Mouse (Mus musculus): Measurements from ENCODE around the gene Atxn7l1. TPM values are rescaled to one million over a fixed set of nuclear protein-coding genes. Genes with fewer than 3 reads are reported as not detected.

Gene Atxn7l1
- total RNA-seq (2021), result 10 to 100 TPM; 25.4 to 26.8 TPM
- long read RNA-seq, experiment 1, transcript Atxn7l1-203 (4 exons, 1,675 nt), result major isoform, 6 of 8 reads
- long read RNA-seq, experiment 1, partial matches to known transcripts, result 0 of 8 reads
- long read RNA-seq, experiment 1, other reads (novel, unspliced or antisense), result 0 of 8 reads
- long read RNA-seq, experiment 2, partial matches to known transcripts, result 2 of 6 reads
- long read RNA-seq, experiment 2, other reads (novel, unspliced or antisense), result 1 of 6 reads

DNA sequence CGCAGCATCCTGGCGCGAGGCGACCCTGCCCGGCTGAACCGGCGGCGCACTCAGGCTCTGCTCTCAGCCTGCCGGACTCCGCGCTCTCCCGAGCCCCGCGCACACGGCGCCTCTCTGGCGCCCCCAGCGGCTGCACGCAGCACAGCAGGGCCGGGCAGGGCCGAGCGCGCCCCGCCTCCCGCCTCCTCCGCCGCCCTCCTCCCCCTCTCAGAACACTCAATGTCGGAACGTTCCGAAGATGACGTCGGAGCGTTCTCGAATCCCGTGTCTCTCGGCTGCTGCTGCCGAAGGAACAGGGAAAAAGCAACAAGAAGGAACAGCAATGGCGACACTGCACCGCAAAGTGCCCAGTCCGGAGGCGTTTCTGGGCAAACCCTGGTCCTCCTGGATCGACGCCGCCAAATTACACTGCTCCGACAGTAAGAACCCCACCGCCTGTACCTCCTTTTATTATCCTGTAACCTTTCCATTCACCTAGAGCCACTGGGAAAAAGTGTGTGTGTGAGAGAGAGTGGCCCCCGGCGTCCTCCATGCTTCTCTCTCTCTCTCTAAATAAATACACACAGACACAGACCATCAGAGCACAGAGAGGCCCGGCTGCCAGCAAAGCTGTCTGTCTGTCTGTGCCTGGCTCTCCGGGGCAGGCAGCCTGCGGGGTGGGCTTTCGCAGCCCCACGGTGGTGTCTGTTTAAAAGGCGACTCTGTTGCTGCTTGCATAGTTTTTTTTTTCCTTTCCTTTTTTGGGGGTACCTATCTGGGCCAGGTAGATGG, at the start of gene Atxn7l1:
Gene Atxn7l1, plus strand, starts transcription at position 197 of the 771 bp plus-strand sequence.
- DNase-seq (ENCODE audit: low spot score in 2 of 2), result peak; percentile 95

DNA sequence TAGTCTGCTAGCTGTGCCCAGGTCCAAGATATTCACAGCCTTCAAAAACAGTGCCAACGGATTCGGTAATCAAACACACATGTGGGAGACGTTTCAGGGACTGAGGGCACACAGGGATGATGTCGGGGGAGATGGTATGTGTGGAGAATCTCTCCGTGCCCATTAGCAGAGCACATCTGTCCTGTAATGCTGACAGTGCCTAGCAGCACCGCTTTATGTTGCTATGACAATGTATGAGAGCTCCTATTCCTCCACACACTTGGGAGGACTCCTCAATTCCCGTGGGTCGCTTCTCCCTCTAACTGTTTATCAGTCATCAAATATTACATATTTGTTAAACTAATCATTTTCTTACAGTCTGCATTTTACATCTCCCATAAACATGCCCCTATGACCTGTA, 45.9 kb upstream of the Atxn7l1 start:
- DNase-seq (ENCODE audit: low spot score in 2 of 2), result no peak

GRCm38 (mm10) chr12:33102342-33103115, 45.0 kb upstream of the Atxn7l1 start:
- no peak for DNase-seq (ENCODE audit: low spot score in 2 of 2)

DNA sequence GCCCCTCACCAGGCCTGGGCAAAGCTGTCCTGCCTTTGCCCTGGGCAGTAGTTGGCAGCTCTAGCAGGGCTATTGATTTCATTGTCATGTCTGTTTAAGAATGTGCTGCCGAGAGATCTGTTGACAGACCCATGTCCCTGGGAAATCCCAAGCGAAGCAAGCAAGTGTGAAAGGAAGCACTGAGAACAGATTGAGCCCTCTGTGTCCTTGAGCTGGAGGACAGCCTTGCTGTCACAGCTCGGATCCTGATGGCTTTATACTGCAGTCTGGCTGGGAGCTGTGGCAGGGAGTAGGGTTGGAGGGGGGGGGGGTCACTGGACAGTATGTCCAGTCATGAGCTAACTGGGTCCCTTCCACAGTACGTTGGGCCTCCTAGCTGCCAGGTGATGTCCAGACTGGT, 41.8 kb upstream of the Atxn7l1 start:
- DNase-seq (ENCODE audit: low spot score in 2 of 2), result no peak

GRCm38 (mm10) chr12:33106438-33107167, 40.9 kb upstream of the Atxn7l1 start:
- no peak for DNase-seq (ENCODE audit: low spot score in 2 of 2)

GRCm38 (mm10) chr12:33109531-33109930, 38.0 kb upstream of the Atxn7l1 start:
- DNase-seq (ENCODE audit: low spot score in 2 of 2), result no peak

GRCm38 (mm10) chr12:33110894-33111471, 36.5 kb upstream of the Atxn7l1 start:
- DNase-seq (ENCODE audit: low spot score in 2 of 2), result no peak

DNA sequence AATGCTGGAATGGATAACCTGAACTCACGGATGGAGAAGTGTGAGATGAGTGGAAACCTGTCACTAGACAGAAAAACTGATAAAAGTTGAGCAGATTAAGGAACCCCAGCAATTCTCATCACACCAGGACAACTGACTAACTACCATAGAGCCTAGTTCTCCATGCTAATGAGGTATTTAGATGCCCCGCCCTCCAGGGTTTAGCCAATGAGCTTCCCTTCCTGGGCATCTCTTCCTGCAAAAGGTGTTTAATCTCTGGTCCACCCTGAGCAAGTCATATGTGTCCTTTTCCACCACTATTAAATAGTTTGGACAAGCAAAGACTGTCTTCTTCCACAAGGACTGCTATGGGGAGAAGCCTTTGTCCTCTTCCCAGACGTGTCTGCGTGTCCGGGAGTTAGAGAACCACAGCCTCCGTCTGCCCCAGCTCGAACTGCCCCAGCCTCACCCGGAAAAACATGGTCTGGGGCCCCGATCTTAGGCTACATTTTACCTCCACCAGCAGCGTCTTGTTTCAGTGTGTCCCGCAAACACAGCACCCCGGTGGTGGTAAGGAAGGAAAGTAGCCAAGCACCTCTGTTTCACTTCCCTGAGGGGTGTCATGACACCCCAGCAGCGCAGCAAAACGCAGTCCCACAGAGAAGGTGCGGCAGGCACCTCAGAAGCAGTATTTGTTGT, 28.7 kb upstream of the Atxn7l1 start:
- no peak for DNase-seq (ENCODE audit: low spot score in 2 of 2)

DNA sequence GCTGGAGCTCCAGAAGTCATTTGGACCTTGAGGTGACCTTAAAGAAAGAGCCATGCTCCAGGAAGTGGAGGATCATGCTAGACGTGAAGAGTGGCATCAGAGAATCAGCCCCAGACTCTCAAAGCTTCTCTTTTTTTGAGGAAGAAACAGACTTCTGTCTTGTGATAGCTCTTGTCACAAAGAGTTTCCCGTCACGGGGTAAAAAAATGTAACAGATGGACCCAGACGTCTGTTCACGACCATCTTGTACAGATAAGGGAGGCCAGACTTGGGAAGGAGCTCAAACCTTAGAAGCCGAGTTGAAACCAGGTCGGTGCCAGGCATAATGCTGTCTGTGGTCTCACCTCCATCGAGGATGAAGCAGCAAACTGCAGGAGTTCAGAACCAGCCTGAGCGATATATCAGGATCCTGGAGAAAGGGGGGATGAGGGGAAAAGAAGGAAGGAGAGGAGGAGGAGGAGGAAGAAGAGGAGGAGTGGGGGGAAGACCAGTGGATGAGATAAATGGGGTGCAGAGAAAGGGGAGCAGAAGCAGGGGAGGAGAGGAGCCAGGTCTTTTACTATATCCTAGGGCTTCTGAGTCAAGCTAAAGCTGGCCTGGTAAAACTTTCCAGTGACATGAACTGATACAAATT, 21.8 kb upstream of the Atxn7l1 start:
- no peak for DNase-seq (ENCODE audit: low spot score in 2 of 2)

DNA sequence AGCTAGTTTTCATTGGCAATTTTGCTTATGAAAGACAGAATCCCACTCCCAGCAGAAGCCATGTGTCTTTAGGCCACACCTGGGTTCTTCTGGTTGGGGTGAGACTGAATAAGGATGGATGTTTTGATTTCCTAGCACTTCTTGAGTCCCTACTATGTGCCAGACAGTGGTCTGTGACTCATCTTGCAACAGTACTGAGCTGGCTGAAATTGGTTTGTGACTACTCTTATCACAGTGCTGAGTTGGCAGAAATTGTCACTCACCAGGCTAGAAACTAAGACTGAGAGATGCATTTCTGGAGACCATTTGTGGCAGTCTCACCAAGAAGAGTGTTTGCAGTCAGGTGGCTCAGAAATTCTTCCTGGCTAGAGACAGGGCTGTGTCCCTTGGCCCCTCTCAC, 21.2 kb upstream of the Atxn7l1 start:
- no peak for DNase-seq (ENCODE audit: low spot score in 2 of 2)

DNA sequence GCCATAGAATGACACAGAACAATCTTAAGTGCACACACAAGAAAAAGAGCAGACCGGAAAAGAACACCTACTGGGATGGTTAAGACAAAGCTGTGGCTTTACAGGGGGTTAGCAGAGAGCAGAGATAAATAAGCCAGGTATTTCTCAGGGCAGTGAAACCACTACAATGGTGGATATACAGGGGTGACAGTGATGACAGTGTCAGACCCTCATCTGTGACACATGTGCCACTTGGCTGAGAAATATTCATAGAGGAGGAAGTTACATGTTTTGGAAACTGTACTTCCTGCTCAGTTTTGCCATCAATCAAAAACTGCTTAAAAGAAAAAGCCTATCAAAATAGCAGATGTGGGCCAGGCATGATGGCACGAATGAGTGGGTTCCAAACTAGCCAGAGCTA, 19.4 kb upstream of the Atxn7l1 start:
- DNase-seq (ENCODE audit: low spot score in 2 of 2), result no peak

DNA sequence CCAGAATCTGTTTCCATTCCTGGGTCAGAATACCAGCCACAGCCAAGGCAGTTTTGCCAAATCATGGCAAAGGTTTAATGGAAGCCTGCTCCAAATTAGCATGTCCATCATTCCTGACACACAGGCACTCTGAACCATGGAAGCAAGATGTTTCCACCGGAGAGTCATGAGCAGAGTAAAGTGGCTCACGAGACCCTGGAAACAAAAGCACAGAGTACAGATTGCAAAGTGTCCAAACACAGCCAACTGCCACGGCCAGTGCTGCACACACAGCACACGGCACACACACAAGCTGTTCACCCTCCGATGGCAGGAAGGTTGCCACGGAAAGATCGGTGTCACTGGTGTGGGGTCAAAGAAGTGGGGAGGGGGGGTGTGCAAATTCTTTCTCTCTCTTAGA, 18.8 kb upstream of the Atxn7l1 start:
- no peak for DNase-seq (ENCODE audit: low spot score in 2 of 2)

DNA sequence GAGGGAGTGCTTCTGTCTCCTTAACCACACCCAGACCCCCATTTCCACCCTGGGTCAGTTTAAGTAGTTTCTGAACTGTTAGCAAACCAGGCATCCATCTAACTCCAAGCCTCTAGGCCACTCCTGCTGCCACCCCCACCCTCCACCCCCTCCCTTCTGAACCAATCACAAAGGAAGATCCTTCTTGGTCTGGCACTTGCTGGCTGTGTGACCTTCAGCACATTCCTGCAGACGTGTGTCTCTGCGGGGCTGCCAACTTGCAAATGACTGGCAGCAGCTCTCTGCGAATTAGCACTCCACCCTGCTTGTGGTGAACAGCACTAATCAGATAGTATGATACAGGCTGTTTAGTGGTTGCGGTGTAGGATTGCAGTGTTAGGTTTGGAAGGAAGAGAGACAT, 18.1 kb upstream of the Atxn7l1 start:
- DNase-seq (ENCODE audit: low spot score in 2 of 2), result no peak

GRCm38 (mm10) chr12:33130401-33130800, 17.1 kb upstream of the Atxn7l1 start:
- DNase-seq (ENCODE audit: low spot score in 2 of 2), result no peak

DNA sequence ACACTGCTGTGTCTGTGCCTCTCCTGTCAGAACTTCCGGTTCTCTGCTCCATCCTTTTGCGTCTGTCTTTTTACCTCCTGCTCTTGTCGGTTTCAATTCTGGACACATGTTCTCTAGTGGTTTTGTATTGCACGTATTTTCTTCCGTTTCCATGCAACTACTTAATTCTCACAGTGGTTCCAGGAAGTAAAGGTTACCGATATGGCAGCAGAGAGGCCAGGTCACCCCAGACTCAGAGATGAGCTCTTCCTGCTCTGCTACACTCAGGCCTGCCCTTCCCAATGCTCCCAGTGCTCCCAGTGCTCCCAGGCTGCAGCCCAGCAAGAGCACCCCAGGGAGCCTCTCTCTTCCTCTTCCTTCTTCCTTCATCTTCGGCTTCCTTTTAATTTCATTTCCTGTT, 15.7 kb upstream of the Atxn7l1 start:
- no peak for DNase-seq (ENCODE audit: low spot score in 2 of 2)

GRCm38 (mm10) chr12:33137857-33138256, 9.6 kb upstream of the Atxn7l1 start:
- no peak for DNase-seq (ENCODE audit: low spot score in 2 of 2)

DNA sequence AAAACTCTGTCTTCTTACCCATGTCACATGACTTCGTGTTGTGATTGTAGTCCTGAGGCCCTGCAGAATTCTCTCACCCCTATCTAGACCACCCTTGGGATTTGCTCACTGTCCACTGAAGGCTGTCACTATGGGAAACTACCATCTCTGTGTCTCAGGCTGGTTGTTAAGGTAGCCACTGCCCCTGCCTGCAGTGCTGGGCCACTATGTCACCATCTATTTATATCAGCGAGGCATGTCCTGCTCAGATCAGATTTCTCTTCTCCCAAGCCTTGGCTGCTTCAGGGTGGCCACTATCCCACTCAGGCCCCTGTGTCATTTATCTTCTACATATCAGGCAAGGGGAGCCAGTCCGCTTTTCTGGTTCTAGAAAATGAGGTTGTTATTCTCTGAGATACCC, 8.4 kb upstream of the Atxn7l1 start:
- DNase-seq (ENCODE audit: low spot score in 2 of 2), result no peak

DNA sequence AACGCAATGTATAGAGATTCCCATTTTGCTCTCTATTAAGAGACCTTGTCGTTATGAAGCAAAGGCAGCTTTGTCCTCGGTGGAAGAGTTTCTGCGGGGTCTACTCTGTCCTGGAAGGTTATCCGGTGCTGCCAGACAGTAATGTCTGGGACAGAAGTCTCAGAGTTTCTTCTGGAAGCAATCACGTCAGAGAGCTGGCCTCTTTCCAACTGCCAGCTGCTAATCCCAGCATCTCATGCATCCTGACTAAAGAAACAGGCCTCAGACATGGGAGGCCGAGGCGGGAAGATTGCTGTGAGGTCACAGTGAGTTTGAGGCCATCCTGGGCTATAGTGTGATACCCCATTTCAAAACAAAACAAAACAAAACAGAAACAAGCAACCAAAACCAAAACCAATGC, 3.0 kb upstream of the Atxn7l1 start:
- DNase-seq (ENCODE audit: low spot score in 2 of 2), result no peak

- no peak for DNase-seq (ENCODE audit: low spot score in 2 of 2)
Observed at GRCm38 (mm10) chr12:33146622-33147433, 665 bp upstream of the Atxn7l1 start.
